Comparison of ENCODE assay signal across 13 mouse cellular contexts in the genomic region with DNA sequence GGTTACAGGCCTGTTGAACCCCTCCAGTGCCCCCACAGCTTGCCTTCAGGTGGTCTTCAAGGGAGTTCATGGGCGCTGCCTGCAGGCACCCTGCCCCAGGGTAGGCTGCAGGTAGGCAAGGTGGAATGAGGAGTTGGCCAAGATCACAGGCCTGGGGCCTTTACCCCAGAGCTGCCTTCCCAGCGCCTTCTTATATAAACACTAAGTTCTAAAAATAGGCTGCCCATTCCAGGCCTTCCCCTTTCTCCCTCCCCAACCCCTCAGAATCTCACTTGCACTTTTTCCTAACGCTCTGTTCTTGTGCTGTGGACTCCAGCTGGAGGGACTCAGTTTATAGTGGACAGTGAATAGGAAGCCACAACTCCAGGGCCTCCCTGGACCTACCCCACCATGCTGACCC.
DNase-seq lines count a peak whose midpoint lies in the region; ATAC-seq lines count a peak whose summit lies in the region.
"Had no signal": no experiment of that assay in that cellular context is flagged by ENCODE, and none has a peak within 500 bp of the region (broad histone marks: within the 10 kb centered on the region; RNA-seq: fewer than 3 reads in every experiment).

No protein-coding gene starts in this region.

- H3K9me3 ChIP-seq in heart, embryonic 13.5 days = no peaks in the 10 kb centered on the region
- H3K9me3 ChIP-seq: forebrain, embryonic 12.5 days; midbrain, embryonic 10.5 days; neural tube, embryonic 12.5 days had no signal

- 36% methylated on average over 3 of the region's 3 CpGs for WGBS in heart, embryonic 13.5 days

- peak overlapping the region; percentile 62; the same call in 1 of the 2 replicates for H3K9ac ChIP-seq in heart, embryonic 13.5 days
- H3K9ac ChIP-seq: forebrain, embryonic 12.5 days; neural tube, embryonic 12.5 days had no signal

- H3K36me3 ChIP-seq in heart, embryonic 13.5 days = no peaks in the 10 kb centered on the region
- H3K36me3 ChIP-seq: forebrain, embryonic 12.5 days; midbrain, embryonic 10.5 days; neural tube, embryonic 12.5 days had no signal

- ATAC-seq in heart, embryonic 13.5 days (ENCODE audit: extremely low read depth, insufficient number of reproducible peaks, low FRiP score, low TSS enrichment) = no peak

- H3K27me3 ChIP-seq in heart, embryonic 13.5 days (replicated peaks) = no peaks in the 10 kb centered on the region
- H3K27me3 ChIP-seq: forebrain, embryonic 12.5 days; neural tube, embryonic 12.5 days had no signal

- H3K4me2 ChIP-seq in heart, embryonic 13.5 days = peak overlapping the region; percentile 10; the same call in 1 of the 2 replicates
- H3K4me2 ChIP-seq: forebrain, embryonic 12.5 days; neural tube, embryonic 12.5 days had no signal

- peak overlapping the region; percentile 82 for H3K27ac ChIP-seq in heart, embryonic 13.5 days (replicated peaks)
- H3K27ac ChIP-seq: forebrain, embryonic 12.5 days; midbrain, embryonic 10.5 days; neural tube, embryonic 12.5 days had no signal

- no peak overlapping the region for H3K4me3 ChIP-seq in heart, embryonic 13.5 days
- H3K4me3 ChIP-seq: forebrain, embryonic 12.5 days; midbrain, embryonic 10.5 days; neural tube, embryonic 12.5 days had no signal

- DNase-seq in heart, adult 11 months = peak; percentile 95
- DNase-seq in heart, adult 8-10 months (ENCODE audit: low spot score) = no peak
- DNase-seq in kidney, postnatal 14 days = peak; percentile 27
- peak; percentile 65 for DNase-seq in skeletal muscle tissue, adult 2 months (ENCODE audit: low read depth, low spot score)
- DNase-seq in urinary bladder, postnatal 14 days (ENCODE audit: low spot score) = no peak
- DNase-seq in ovary, postnatal 36 days (ENCODE audit: low spot score) = no peak
- no peak for DNase-seq in layer of hippocampus, adult 9-11 months
- DNase-seq: adrenal gland, postnatal 10 days; cerebellum, adult 2 months had no signal

- H3K4me1 ChIP-seq in heart, embryonic 13.5 days = peaks cover 57% of the 10 kb centered on the region
- H3K4me1 ChIP-seq: forebrain, embryonic 12.5 days; neural tube, embryonic 12.5 days had no signal

Comparison
In these comparisons a context has a peak if more than half of its experiments do, and no peak if none do; other contexts are left out.
1. DNase-seq: peak in heart, adult 11 months (single experiment), kidney, postnatal 14 days (single experiment) and skeletal muscle tissue, adult 2 months (single experiment); none in heart, adult 8-10 months (single experiment), urinary bladder, postnatal 14 days (single experiment), ovary, postnatal 36 days (single experiment) and layer of hippocampus, adult 9-11 months (single experiment).